Mouse (Mus musculus): ENCODE results near the gene Etfbkmt.

DNA sequence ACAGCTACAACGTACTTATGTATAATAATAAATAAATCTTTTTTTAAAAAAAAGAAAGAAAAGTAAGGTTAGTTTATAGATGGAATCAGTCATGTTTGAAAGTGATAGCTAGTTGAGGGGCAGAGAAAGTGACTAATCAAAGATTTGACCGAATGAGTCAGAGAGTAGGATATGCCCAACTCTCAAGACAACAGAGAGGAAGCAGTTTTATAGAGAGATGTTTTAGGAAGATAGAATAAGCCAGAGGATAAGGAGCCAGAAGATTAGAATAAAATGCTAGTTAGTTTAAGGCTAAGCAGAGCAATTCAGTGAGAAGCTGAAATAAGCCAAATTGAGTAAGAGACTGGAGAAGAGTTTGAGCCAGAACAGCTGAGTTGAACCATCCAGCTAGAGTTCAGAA, 12.5 kb downstream of the Etfbkmt start:
- TF ChIP-seq CTCF (IDR thresholded peaks at IDR 0.05; ENCODE audit: control insufficient read depth, insufficient read depth, low read length) (no peak), POLR2A (IDR thresholded peaks at IDR 0.05; ENCODE audit: borderline replicate concordance, control insufficient read depth, low read depth, low read length) (no peak)
